Mouse (Mus musculus): Measurements from ENCODE around the gene Hcar1. TPM values are rescaled to one million over a fixed set of nuclear protein-coding genes. Genes with fewer than 3 reads are reported as not detected.

The Hcar1 gene
- polyA plus RNA-seq (2017; shearing (Covaris generic)), result not detected

DNA sequence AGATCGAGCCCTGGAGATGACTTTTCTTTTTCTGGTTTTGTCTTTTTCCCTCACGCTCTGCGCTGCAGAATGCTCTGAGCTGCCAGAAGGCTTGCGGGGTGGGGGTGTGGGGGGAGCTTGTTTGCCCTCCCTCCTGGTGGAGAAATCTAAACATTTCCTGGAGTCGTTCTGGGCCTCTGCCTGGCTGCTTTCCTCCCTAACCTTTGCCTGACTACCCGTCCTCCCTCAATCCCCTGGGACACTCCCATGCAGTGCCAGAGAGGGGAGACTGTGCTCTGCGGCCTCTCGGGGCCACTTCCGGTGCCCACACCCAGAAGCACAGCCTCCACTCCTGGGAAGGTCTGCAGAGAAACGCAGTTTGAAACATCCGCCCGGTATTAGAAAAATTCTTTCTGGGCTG is at the start of gene Hcar1:
TSS of gene Hcar1 (minus strand) at position 93 of the 400 bp plus-strand sequence.

DNA sequence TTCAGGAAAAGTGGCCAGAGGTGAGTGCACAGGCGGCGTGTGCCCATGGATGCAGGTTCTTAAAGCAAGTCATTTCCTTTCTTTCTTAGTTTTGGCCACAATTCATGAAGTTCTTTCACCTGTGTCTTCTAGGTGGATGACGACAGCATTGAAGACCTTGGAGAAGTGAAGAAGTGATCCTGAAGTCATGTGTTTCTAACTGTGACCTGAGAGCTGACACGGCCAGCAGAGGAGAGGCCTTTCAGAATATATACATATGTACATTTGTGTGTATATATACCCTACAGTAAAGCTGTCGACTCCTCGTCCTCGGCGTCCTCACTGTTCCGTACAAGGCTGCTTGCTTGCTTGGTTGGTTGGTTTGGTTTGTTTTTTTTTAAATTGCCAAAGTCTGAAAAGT is 47.3 kb upstream of the Hcar1 start, which contains the start of gene Gm43518:
TSS of gene Gm43518 (plus strand) at position 301 of the 400 bp plus-strand sequence.

DNA sequence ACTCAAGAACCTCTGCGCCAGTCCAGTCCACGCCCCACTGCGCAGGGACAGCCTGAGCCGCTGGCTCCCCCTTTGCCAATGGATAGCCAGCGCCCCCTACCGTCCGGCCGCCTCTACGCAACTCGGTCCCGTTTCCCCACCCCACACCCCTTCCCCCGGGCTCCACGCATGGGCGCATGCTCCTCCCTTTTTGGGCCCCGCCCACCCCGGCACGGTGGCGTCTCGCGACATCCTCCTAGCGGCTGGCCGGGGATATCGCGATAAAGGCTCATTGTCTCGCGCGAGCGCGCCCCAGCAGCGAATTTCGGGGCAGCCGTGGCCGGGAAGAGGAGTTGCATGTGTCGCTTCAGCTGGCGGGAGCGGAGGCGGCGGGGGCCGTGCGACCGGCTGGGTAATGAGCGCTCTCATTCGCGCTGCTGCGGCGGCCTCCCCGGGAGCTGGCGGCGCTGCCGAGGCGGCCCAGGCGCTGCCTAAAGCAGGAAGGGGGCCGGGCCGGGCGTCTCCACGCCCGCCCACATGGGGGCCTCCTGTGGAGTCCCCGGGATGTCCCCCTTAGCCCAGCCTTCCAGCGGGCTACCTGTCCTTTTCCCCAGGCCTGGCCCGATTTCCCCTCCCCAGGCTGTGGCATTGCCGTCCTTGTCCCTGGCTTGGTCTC is 27.3 kb upstream of the Hcar1 start, which contains the start of gene Denr:
TSS of gene Denr (plus strand) at position 200 of the 655 bp plus-strand sequence.

DNA sequence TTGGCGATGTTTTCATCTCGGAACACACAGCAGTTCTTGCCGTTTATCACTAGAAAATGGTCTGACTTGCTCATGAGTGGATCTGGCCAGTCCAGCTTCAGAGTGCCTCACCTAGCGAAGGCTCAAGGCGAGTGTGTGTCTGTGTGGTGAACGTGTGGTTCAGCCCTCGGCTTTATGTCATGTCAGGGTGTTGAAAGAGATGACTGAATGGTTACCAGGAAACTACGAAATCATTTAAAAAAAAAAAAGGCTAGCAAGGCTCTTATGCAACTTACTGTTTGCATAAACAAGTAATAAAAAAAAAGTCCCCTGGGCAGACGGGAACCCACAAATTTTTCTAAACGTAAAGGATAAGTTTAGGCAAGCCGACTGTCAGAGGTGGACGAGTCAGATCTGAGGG is 14.5 kb downstream of the Hcar1 start, which contains the start of gene Hcar2:
TSS of gene Hcar2 (minus strand) at position 135 of the 400 bp plus-strand sequence.

Other genes starting within 250 kb of the Hcar1 start
- gene Clip1, start 195.4 kb downstream of the Hcar1 start, polyA plus RNA-seq (2017; shearing (Covaris generic)), result 10 to 100 TPM; 70.5 to 77.7 TPM
- 10 to 100 TPM; 79.8 to 90.8 TPM for gene Zcchc8, start 158.9 kb downstream of the Hcar1 start, polyA plus RNA-seq (2017; shearing (Covaris generic))
- 100 to 1,000 TPM; 145 to 165 TPM for gene Rsrc2, start 130.6 kb downstream of the Hcar1 start, polyA plus RNA-seq (2017; shearing (Covaris generic))
- gene Kntc1, start 130.3 kb downstream of the Hcar1 start, polyA plus RNA-seq (2017; shearing (Covaris generic)), result 1 to 10 TPM; 2.6 to 6.2 TPM
- gene Hcar2, start 14.5 kb downstream of the Hcar1 start, polyA plus RNA-seq (2017; shearing (Covaris generic)), result under 1 TPM; 0.13 to 0.41 TPM
- gene Denr, start 27.2 kb upstream of the Hcar1 start, polyA plus RNA-seq (2017; shearing (Covaris generic)), result 100 to 1,000 TPM; 108 to 111 TPM
- 1 to 10 TPM; 2.4 to 6.0 TPM for gene Gm43518, start 47.4 kb upstream of the Hcar1 start, polyA plus RNA-seq (2017; shearing (Covaris generic))
- 1 to 10 TPM; 2.2 to 3.4 TPM for gene Ccdc62, start 50.7 kb upstream of the Hcar1 start, polyA plus RNA-seq (2017; shearing (Covaris generic))
- 10 to 100 TPM; 21.3 to 63.5 TPM for gene Hip1r, start 93.6 kb upstream of the Hcar1 start, polyA plus RNA-seq (2017; shearing (Covaris generic))
- 10 to 100 TPM; 73.3 to 90.6 TPM for gene Vps37b, start 152.2 kb upstream of the Hcar1 start, polyA plus RNA-seq (2017; shearing (Covaris generic))
- gene Abcb9, start 215.8 kb upstream of the Hcar1 start, polyA plus RNA-seq (2017; shearing (Covaris generic)), result 10 to 100 TPM; 43.2 to 57.2 TPM
- 10 to 100 TPM; 28.7 to 32.3 TPM for gene Ogfod2, start 232.3 kb upstream of the Hcar1 start, polyA plus RNA-seq (2017; shearing (Covaris generic))
- 100 to 1,000 TPM in 1 of 2 experiments, 10 to 100 TPM in 1; 86.3 to 121 TPM for gene Arl6ip4, start 236.1 kb upstream of the Hcar1 start, polyA plus RNA-seq (2017; shearing (Covaris generic))

All from activated CD4-positive, CD25-positive, alpha-beta regulatory T cell (primary cell).